Mouse (Mus musculus): Measurements from ENCODE around the gene Tlr5. TPM values are rescaled to one million over a fixed set of nuclear protein-coding genes. Genes with fewer than 3 reads are reported as not detected.

Gene Tlr5
- polyA plus RNA-seq, 1 experiment from 2014 or later: 1.2 TPM

Other genes starting within 250 kb of the Tlr5 start
- gene Ccdc185, start 205.6 kb upstream of the Tlr5 start, polyA plus RNA-seq (2015; fragmentation: Nextera tagmentation; extraction: Ambion mirVana): not detected in 2 replicates
- 19.8 and 20.0 TPM in 2 replicates for gene Susd4, start 190.9 kb upstream of the Tlr5 start, polyA plus RNA-seq (2015; fragmentation: Nextera tagmentation; extraction: Ambion mirVana)